Mouse (Mus musculus) thymus, postnatal 10 days (tissue): Measurements from ENCODE around the gene Vps33b.
A peak's percentile ranks its signal among the peaks of the same experiment; 100 is the strongest.
"Not testable (repeated sequence)": the region's sequence is repeated elsewhere in the genome, so short reads cannot be mapped to it uniquely, and the experiment has no call there.

Experiments
- DNase-seq, 2 experiments: peaks; one replicate each; pipeline ENCODE4 v3.0.0; 2021; ENCODE audit warnings: low spot score in 2 of 2

Gene Vps33b

DNA sequence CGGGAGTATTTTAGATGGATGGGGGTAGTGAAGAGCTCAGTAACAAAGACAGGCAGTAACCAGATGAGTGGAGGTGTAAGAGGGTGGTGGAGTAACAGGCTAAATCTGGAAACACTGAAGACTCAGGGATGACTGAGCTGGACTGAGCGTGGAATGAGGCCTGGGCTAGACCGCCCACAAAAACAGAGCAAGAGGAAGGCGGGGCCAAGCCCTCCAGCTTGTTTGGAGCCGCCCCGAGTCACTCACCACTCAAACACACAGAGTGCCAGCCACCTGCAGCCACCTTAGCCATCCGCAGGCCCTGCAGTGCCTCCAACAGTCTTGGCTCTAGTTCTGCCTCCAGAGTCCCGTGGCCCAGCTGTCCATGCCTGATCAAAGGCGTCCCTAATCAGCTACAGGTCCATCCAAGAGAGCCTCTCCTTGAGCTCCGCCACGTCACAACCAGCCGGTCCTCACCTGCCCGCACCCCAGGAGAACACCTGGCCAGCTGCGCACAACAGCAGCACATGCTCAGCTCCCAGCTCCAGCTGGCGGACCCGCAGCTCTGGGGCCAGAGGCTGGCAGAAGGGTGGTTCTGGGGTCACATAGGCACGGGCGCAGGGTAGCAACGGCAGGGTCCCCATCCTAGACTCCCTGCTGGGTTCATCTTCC is 50.5 kb downstream of the Vps33b start:
- DNase-seq, result no peak

DNA sequence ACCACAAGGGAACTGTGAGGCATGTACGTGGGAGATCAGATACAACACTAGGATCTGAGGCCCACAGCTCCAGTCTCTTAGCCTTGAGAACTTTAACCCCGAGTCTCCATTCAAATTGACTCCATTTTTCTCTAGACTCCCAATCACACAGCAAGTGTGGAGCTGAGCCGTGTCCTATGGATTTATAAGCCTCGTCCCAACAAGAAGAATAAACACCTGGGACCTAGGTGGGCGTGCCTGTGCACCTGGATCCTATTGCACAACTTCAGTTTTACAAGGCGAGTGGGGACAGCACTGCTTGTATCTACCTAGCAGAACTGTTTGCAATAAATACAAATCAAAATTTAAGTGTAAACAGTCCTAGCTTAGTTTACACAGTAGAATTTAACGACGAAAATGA is 53.9 kb downstream of the Vps33b start:
- no peak for DNase-seq

DNA sequence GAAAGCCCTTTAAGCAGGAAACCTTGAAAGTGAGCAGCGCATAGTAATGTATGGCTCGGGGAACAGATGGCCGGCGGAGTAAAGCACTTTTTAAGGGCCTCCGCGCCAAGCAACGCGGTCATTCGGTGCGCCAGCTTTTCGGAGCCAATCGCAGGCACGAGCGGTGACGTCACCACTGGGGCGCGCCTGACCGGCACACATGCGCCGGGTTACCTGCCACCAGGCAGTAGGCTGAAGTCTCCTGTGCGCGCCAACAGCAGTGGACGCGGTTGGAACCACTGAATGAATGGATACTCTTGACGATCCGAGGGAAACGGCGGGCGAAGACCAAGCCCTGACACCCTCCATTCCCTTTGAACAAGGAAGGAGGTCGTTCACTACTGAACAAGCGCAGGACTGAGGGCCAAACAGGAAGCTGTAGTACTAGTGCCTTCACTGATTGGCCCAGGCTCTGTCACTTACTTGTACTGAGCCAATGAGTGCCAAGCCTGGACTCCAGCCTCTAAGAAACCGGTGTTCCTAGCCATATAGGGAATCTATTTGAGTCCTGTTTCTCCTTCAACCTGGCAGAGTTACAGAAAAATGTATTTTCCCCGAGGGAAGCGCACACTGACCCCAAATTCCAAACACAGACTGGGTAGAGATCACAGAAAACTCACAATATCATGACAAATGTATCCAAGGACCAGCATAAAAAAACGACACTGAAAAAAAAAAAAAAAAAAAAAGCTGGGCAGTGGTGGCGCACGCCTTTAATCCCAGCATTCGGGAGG is 54.8 kb downstream of the Vps33b start, which contains the start of gene Rccd1:
TSS of gene Rccd1 (minus strand) at position 412 of the 773 bp plus-strand sequence.
- peak; percentile 85 to 88 for DNase-seq

DNA sequence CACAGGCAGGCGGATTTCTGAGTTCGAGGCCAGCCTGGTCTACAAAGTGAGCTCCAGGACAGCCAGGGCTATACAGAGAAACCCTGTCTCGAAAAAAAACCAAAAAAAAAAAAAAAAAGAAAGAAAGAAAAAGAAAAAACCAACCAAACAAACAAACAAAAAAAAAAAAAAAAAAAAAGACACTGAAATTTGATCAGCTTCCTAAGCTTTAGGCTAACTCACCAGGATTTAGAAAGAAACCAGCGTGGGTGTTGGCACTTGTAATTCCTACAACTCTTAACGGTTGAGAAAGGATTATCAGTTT is 55.3 kb downstream of the Vps33b start:
- DNase-seq, result not testable (repeated sequence)

DNA sequence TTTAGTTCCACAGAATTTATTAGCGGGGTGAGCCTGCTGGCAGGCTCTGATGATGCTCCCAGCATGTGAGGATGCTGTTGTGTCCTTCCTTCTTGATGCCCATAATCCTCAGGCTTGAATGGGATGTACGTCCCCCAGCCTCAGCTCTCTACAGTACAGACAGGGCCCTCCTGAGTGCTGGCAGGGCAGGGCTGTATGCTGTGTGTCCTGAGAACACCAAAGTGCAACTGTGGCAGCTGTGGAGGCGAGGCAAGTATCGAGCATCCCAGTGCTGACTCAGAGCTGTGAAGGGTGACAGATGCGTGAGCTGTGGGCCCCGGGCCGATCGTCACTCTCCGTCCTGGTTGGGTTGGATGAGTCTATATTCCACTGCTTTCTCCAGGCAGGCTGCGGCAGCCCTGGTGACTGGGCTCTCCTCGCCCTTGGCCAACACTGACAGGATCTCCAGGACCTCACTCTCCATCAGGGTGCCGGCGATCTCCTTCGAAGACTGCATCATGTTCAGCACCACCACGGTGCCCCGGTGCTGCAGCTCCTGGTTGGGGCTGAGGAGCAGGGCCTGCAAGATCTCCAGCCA is 55.9 kb downstream of the Vps33b start:
- DNase-seq, result no peak

DNA sequence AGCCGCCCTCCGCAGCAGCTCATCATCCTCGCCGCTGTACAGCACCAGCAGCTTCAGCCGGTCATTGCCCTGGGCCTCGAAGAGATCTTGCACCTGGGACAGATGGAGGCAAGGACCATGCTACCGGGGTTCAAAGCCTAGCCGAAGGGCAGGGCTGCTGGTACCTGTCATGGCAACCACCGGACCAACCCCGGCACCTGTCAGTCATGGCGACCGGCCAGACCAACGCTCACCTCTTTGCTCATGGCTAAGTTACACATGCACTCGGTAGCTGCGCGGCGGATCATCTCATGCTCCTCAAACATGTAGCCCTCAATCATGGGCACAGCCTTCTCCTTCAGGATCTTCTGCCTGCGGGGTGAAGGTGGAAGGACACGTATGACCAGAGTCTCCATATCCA is 56.6 kb downstream of the Vps33b start:
- no peak for DNase-seq

DNA sequence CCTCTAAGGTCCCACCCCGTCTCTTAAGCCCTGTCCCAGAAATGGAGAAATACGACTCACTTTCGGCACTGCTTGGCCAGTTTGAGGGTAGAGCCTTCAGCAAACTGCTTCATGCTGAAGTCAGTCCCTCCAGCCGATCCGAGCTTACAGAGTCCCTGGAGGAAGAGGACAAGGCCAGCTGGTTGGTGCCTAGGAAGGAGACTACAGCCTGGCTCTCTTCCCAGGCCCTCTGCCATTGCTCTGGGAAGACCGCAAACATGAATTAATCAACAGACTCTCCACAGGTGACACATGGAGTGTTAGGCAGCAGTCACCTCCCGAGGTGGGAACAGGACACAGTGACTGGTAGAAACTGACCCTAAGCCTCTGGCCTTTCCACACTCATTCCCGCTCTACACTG is 60.8 kb downstream of the Vps33b start:
- no peak for DNase-seq

DNA sequence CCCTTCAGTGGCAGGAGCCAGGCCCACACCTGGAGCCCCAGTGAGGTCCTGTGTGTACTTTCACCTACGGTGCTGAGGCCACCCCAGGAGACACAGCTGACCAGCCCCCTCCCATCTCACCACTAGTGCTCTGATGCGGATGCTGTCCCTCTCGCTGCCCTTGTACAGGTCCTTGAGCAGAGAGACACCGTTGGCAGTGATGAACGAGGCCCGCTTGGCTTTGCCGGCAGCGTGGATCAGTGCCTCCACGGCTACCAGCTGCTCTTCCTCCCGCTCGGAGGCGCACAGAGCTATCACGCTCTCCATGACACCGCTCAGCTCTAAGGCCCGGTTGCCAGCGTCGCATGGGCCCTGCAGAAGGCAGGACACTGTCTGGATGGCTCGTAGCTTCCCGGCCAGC is 62.0 kb downstream of the Vps33b start:
- DNase-seq, result no peak

DNA sequence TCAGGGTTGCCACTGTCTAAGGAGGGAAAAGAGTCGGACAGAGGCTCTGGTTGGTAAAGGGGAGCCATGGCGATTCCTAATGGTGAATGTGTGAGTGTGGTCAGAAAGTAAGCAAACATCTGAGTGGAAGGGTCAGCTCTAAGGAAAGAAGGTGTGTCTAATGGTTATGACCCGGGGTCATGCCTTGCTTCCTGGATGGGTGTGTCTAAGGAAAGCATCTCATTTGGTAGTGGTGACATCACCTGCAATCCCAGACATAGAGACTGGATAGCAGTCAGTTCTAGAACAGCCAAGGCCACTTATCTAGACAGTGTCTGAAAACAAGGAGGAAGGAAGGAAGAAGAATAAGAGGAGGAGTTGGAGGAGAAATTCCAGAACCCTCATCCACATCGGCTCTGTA is 65.4 kb downstream of the Vps33b start:
- no peak for DNase-seq

DNA sequence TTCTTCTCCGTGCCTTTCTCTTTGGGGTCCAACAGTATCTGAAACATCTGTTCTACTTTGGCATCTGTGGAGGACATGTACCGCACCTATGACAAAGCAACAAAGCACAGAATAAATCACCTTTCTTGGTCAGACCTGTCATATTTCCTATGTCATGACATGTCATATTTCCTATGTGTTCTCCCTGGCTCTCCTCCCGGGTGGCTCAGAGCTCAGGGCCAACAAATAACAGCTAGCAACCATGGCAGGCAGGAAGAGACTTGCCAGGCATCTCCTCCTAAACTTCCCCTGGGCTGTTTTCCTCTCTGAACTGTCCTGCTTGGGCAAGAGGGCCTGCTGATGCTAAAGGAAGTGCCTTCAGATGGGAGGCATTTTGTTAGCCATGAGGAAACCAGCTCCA is 67.5 kb downstream of the Vps33b start:
- DNase-seq, result no peak

DNA sequence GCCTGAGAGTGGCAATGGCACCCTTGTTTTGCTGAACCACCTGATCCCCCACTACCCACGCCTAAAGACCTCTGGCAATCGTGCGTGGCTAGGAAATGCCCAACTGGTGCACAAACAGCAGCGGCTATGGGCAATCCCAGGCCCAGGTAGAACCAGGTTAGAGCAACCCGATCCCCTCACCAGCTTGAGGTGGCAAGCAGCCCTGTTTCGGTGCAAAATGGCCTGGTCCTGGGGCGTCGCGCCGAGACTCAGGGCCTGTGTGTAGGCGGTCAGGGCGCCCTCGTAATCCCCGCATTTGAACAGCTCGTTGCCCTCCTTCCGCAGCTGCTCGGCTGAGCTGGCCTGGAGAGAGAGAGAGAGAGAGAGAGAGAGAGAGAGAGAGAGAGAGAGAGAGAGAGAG is 69.9 kb downstream of the Vps33b start:
- DNase-seq, result peak in 1 of 2 experiments; percentile 27

DNA sequence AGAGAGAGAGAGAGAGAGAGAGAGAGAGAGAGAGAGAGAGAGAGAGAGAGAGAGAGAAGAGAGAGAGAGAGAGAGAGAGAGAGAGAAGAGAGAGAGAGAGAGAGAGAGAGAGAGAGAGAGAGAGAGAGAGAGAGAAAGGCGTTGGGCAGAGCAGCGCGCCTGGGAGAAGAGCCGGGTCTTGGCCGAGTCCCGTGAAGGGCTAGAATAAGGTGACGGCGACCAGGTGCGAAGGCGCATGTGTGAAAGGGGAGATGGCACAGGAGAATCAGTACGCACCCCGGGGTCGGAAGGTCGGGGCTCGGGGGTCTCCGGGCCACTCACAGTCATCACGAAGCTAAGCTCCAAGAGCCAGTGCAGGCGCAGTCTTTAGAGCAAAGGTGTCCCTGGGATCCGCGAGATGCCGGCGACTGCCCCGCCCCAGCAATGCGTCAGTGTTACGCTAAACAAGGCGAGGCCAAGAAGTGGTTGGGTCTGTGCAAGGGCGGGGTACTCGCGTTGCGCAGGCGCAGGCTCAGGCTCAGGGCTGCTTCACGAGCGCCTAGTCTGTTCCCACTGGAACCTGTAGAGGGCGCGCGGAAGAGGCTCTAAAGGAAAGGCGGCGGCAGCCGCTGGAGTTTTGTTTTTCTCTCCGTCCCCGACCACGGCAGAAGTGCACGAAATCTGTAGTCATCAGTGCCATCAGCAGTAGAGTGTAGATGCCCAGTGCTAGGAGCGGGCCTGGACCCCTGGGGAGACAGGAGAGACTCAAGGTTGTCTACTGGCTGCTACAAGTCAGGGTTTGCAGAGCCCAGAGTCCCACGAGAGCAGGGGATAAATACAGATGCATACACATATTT is 70.6 kb downstream of the Vps33b start:
- DNase-seq, result peak; percentile 96 to 99

DNA sequence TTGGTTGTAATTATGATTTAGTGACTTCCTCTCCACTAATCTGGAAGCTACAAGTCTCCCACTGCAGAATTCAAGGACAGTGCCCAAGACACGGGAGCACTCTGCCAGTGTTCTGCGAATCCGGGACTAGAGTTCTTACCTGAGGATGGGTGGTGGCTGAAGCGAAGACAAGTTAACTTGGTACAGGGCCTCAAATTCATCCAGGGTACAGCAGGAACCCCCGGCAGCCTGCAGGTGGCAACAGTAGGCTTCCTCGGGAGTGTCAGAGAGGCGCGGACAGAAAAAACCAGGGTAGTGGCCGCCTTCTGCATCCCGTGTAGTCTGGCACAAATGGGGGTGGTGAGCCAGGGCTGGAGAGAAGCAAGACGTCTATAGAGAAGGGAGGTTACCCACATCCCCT is 71.3 kb downstream of the Vps33b start, which contains the start of gene Unc45a:
TSS of gene Unc45a (minus strand) at position 213 of the 400 bp plus-strand sequence.
- peak; percentile 71 to 75 for DNase-seq
